Mouse (Mus musculus) embryonic facial prominence, embryonic 15.5 days (tissue): ENCODE data around the gene Gadd45b. TPM values are rescaled to one million over a fixed set of nuclear protein-coding genes. Genes with fewer than 3 reads are reported as not detected.
A peak's percentile ranks its signal among the peaks of the same experiment; 100 is the strongest.

Experiments used
- ATAC-seq: fragments of 200-750 bp; cut with Nextera tagmentation; 2 replicates; pipeline ENCODE4 v1.8.0; 2017; ENCODE audit warnings: low read depth, moderate TSS enrichment; ENCODE audit not compliant: insufficient number of reproducible peaks, low FRiP score, low TSS enrichment
- H3K27ac ChIP-seq: fragments of 300-500 bp; sonication (generic); replicated peaks from 2 replicates; pipeline ENCODE4 v1.5.1; 2015; ENCODE audit warnings: mild to moderate bottlenecking, inconsistent platforms
- H3K27me3 ChIP-seq: fragments of 300-500 bp; sonication (generic); 2 replicates; pipeline ENCODE4 v1.6.1; 2015; ENCODE audit warnings: inconsistent platforms
- H3K36me3 ChIP-seq: fragments of 300-500 bp; sonication (generic); 2 replicates; pipeline ENCODE4 v1.6.1; 2015; ENCODE audit warnings: mild to moderate bottlenecking, inconsistent platforms
- H3K4me1 ChIP-seq: fragments of 300-500 bp; sonication (generic); 2 replicates; pipeline ENCODE4 v1.6.1; 2015; ENCODE audit warnings: inconsistent platforms
- H3K4me2 ChIP-seq: fragments of 300-500 bp; sonication (generic); replicated peaks from 2 replicates; pipeline ENCODE4 v1.6.1; 2015; ENCODE audit warnings: mild to moderate bottlenecking, inconsistent platforms
- H3K4me3 ChIP-seq: fragments of 300-500 bp; sonication (generic); replicated peaks from 2 replicates; pipeline ENCODE4 v1.5.1; 2015; ENCODE audit warnings: mild to moderate bottlenecking, inconsistent platforms
- H3K9ac ChIP-seq: fragments of 300-500 bp; sonication (generic); 2 replicates; pipeline ENCODE4 v1.6.1; 2015; ENCODE audit warnings: inconsistent platforms
- H3K9me3 ChIP-seq: fragments of 300-500 bp; sonication (generic); replicated peaks from 2 replicates; pipeline ENCODE4 v1.6.1; 2016; ENCODE audit warnings: inconsistent platforms
- WGBS: fragments of 180-500 bp; shearing (Covaris S2); methylation state at CpG from one replicate; pipeline ENCODE4 v1.1.7; 2015; 5-methylcytosine and 5-hydroxymethylcytosine counted together
- polyA plus RNA-seq: library from polyadenylated mRNA; unstranded; fragments of >200 nt; fragmentation: Nextera tagmentation; extraction: Ambion mirVana; gene quantifications from 2 replicates; pipeline ENCODE4 v1.2.1, GENCODE M21; 2015

Gene Gadd45b
- polyA plus RNA-seq: 43.7 and 46.6 TPM in 2 replicates

DNA sequence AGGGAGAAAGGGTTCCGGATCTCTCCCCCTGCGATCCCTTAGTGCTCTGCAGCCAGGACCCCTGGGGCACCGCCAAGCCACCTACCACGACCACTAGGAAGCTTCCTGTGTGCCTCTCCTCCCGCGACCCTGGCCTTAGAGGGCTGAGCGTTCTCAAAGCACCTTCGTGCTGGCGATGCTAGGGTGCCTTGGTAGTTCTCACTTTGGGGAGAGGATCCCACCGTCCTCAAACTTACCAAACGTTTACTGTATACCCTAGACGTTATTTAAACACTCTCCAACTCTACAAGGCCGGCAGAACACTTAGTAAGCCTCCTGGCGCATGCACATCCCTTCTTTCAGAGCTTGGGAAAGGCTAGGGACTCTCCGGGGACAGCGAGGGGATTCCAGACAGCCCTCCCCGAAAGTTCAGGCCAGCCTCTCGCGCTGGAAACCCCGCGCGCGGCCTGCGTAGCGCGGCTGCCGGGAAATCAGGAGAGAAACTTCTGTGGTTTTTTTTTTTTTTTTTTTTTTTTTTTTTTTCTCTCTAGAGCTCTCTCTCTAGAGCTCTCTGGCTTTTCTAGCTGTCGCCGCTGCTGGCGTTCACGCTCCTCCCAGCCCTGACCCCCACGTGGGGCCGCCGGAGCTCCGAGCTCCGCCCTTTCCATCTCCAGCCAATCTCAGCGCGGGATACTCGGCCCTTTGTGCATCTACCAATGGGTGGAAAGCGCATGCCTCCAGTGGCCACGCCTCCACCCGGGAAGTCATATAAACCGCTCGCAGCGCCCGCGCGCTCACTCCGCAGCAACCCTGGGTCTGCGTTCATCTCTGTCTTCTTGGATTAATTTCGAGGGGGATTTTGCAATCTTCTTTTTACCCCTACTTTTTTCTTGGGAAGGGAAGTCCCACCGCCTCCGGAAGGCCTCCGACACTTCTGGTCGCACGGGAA is at the start of gene Gadd45b:
TSS of gene Gadd45b (plus strand) at position 775 of the 928 bp plus-strand sequence.
- no peaks in the 10 kb centered on the region for H3K36me3 ChIP-seq
- H3K4me3 ChIP-seq: peak within 1 kb of the TSS; percentile 52
- peaks cover 52% of the 10 kb centered on the region for H3K4me1 ChIP-seq
- no peaks in the 10 kb centered on the region for H3K9me3 ChIP-seq
- H3K27me3 ChIP-seq: peaks cover 14% of the 10 kb centered on the region
- peak within 1 kb of the TSS; percentile 93 for H3K4me2 ChIP-seq
- peak; percentile 91 for ATAC-seq
- H3K9ac ChIP-seq: peak within 1 kb of the TSS; percentile 48
- WGBS: under 1% methylated on average over 56 of the region's 56 CpGs
- peak within 1 kb of the TSS; percentile 97 for H3K27ac ChIP-seq

DNA sequence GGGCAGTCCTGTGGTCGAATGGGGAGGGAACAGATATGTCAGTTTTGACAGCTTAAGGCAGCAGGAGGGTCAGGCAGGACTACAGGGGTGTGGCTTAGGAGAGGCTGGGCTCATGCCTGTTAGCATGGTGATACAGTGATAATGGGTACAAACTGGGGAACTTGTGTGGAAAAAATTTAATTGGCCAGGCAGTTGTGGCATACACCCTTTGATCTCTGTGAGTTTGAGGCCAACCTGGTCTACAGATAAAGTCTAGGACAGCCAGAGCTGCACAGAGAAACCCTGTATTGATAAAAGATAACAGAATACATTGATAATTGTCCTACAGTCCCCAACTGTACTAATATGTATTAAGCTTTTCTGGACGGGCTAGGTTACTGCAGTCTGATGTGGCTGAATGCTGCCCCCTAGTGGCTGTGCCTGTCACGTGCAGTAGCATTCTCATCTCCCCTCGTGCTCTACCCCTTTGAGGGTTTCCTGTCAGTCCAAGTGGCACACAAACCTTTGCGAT is 49.7 kb upstream of the Gadd45b start:
- Histone ChIP-seq H3K9me3 (no peaks in the 10 kb centered on the region), H3K36me3 (no peaks in the 10 kb centered on the region), H3K4me2 (no peak overlapping the region), H3K27ac (no peak overlapping the region), H3K4me3 (no peak overlapping the region), H3K27me3 (no peaks in the 10 kb centered on the region), H3K9ac (no peak overlapping the region), H3K4me1 (peaks cover 6% of the 10 kb centered on the region)
- 19% methylated on average over 5 of the region's 5 CpGs for WGBS
- no peak for ATAC-seq

DNA sequence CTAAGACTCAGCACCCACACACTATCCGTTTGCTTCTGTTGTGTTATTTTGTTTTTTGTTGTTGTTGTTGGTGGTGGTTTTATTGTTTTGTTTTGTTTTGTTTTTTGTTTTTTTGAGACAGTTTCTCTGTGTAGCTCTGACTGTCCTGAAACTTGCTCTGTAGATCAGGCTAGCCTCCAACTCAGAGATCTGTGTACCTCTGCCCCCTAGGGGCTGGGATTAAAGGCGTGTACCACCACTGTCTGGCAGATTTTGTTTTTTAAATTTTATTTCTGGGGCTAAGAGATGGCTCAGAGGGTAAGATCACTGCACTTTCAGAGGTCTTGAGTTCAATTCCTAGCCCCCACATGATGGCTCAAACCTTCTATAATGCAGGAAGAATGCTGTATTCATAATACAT is 49.0 kb upstream of the Gadd45b start:
- Histone ChIP-seq H3K27ac (no peak overlapping the region), H3K9ac (no peak overlapping the region), H3K27me3 (no peaks in the 10 kb centered on the region), H3K36me3 (no peaks in the 10 kb centered on the region), H3K4me2 (no peak overlapping the region), H3K4me1 (peaks cover 6% of the 10 kb centered on the region), H3K4me3 (no peak overlapping the region), H3K9me3 (no peaks in the 10 kb centered on the region)
- WGBS: 66% methylated on average over 2 of the region's 2 CpGs
- no peak for ATAC-seq

DNA sequence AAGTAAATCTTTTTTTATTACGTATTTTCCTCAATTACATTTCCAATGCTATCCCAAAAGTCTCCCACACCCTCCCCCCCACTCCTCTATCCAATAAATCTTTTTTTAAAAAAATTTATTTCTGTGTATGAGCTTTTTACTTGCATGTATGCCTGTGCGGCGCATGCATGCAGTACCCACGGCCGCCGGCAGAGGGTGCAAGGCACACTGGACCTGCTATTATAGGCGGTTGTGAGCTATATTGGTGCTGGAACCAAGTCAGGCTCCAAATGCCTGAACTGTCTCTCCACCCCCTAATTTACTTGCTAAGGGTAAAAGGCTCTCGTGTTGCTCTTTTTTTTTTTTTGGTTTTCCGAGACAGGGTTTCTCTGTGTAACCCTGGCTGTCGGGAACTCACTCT is 48.6 kb upstream of the Gadd45b start:
- WGBS: 24% methylated on average over 10 of the region's 10 CpGs
- H3K4me1 ChIP-seq: peaks cover 3% of the 10 kb centered on the region

DNA sequence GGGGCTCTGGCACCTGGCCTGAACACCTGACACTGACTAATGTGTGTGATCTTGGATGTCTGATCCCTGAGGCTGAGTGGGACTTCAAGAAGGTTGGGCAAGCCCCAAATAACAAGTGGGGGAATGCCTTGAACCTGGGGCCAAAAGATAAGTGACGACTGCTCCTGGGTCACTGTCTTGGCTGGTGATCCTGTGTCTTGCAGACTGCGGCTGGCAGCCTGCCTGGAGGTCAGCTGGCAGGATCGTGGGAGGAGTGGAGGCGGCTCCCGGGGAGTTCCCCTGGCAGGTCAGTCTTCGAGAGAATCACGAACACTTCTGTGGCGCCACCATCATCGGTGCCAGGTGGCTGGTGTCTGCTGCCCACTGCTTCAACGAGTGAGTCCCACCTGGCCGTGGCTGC is 42.7 kb upstream of the Gadd45b start:
- Histone ChIP-seq H3K9me3 (no peaks in the 10 kb centered on the region), H3K4me3 (no peak overlapping the region), H3K4me1 (no peaks in the 10 kb centered on the region), H3K4me2 (no peak overlapping the region), H3K27ac (no peak overlapping the region), H3K9ac (no peak overlapping the region), H3K27me3 (peaks cover 27% of the 10 kb centered on the region), H3K36me3 (no peaks in the 10 kb centered on the region)
- WGBS: 68% methylated on average over 11 of the region's 11 CpGs
- no peak for ATAC-seq

More for the DNA sequence above, 48.6 kb upstream of the Gadd45b start:
- no peaks in the 10 kb centered on the region for H3K36me3 ChIP-seq
- no peaks in the 10 kb centered on the region for H3K27me3 ChIP-seq
- no peak overlapping the region for H3K9ac ChIP-seq
- no peak for ATAC-seq
- no peak overlapping the region for H3K27ac ChIP-seq
- no peak overlapping the region for H3K4me3 ChIP-seq
- no peak overlapping the region for H3K4me2 ChIP-seq
- H3K9me3 ChIP-seq: no peaks in the 10 kb centered on the region

DNA sequence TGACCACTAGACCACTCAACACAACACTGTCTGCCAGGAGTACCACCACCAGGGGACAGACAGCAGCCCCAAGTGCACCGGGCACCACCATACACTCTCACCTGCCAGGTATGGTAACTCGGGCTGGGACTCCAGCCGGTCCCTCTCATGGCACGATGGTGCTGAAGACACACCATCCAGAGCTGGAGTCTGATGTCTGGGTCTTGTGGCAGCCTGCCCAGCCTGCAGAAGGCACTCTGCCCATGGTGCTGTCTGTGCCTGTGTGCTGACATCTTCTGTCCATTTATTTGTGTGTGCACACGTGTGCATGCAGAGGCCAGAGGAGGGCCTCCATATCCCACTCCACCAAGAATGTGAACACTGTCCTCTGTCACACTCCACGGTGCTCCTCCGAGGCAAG is 34.8 kb upstream of the Gadd45b start:
- Histone ChIP-seq H3K36me3 (peaks cover 13% of the 10 kb centered on the region), H3K9ac (no peak overlapping the region), H3K4me1 (peaks cover 25% of the 10 kb centered on the region), H3K4me2 (no peak overlapping the region), H3K4me3 (no peak overlapping the region), H3K27ac (no peak overlapping the region), H3K9me3 (no peaks in the 10 kb centered on the region), H3K27me3 (peaks cover 8% of the 10 kb centered on the region; the same call in 1 of the 2 replicates)
- no peak for ATAC-seq
- 90% methylated on average over 7 of the region's 7 CpGs for WGBS

DNA sequence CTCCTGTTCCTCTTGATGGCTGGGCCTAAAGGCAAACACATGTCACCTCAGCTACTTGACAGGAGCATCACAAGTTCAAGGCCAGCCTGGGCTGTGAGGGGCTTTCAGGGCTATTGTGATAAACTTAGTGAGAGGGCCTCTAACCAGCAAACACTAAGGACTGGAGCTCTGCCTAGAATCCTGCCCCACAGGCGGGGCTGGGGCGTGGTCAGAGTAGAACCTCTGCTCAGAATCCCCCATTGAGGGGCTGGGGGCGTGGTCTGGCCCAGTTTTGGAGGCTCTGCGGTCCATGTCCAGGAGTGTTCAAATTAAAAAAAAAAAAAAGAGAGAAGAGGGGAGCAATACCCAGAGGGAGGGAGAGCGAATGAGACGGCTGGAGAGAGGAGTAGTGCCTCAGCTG is 34.2 kb upstream of the Gadd45b start:
- Histone ChIP-seq H3K4me2 (no peak overlapping the region), H3K4me1 (peaks cover 25% of the 10 kb centered on the region), H3K27ac (no peak overlapping the region), H3K4me3 (no peak overlapping the region), H3K9ac (no peak overlapping the region), H3K9me3 (no peaks in the 10 kb centered on the region), H3K36me3 (peaks cover 13% of the 10 kb centered on the region), H3K27me3 (0 out of 2 replicates have a peak, but pooled peaks cover 2% of the 10 kb centered on the region)
- ATAC-seq: no peak
- 87% methylated on average over 6 of the region's 6 CpGs for WGBS

DNA sequence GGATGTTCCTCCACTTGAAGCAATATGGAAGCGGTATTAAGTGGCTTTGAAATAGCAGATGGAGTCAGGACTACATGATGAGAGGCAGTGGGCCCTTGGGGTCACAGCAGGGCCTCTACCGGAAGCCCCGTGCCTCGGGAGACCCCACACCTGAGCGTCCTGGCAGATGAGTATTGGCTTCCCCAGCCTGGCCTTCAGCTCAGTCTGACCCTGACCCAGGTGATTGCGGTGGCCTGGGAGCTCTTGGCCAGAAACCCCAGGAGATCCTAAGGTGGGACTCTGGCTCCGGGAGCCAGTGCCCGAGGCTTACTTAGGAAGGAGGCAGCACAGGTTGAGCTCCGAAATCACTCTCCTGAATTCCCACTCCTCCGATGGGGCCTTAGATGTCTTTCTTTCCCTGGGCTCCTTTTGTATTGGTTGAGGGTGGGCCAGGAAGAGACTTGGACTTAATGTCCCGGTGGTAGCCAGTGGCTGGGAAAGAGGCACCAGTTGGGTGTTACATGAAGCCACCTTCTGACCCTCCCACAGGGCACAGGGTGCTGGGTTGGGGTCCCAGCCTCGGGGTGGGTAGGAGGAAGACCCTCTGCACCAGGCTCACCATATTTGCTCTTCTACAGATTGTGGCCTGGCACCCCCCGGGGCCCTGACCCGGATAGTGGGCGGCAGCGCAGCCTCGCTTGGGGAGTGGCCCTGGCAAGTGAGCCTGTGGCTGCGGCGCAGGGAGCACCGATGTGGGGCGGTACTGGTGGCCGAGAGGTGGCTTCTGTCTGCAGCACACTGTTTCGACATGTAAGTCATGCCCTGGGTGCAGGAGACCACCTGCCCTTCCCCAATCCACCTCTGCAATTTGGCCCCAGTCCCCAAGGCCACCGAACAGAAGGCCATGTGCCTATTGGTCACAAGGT is 33.0 kb upstream of the Gadd45b start:
- H3K27ac ChIP-seq: no peak overlapping the region
- WGBS: 64% methylated on average over 24 of the region's 24 CpGs
- no peak overlapping the region for H3K4me2 ChIP-seq
- H3K27me3 ChIP-seq: no peaks in the 10 kb centered on the region
- no peaks in the 10 kb centered on the region for H3K9me3 ChIP-seq
- peaks cover 27% of the 10 kb centered on the region for H3K4me1 ChIP-seq
- peaks cover 13% of the 10 kb centered on the region for H3K36me3 ChIP-seq
- ATAC-seq: no peak
- no peak overlapping the region for H3K4me3 ChIP-seq
- H3K9ac ChIP-seq: no peak overlapping the region

DNA sequence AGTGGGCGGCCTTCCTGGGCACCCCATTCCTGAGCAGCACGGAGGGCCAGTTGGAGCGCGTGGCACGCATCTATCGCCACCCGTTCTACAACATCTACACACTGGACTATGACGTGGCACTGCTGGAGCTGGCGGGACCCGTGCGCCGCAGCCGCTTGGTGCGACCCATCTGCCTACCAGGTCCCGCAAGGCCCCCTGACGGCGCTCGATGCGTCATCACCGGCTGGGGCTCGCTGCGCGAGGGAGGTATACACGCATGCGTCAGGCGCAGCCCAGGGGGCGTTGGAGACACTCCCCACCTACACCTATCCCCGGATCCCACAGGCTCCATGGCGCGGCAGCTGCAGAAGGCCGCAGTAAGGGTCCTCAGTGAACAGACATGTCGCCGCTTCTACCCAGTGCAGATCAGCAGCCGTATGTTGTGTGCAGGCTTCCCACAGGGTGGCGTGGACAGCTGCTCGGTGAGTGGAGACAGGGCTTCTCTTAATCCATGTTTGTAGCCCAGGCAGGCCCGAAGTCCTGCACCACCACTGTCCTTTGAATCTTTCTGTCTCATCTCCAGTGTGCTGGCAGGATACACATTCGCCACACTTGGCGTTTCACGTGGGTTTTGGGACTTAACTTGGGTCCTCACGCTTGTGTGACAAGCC is 31.9 kb upstream of the Gadd45b start:
- Histone ChIP-seq H3K4me1 (peaks cover 27% of the 10 kb centered on the region), H3K27ac (no peak overlapping the region), H3K4me2 (peak overlapping the region; percentile 27), H3K9me3 (no peaks in the 10 kb centered on the region), H3K4me3 (peak overlapping the region; percentile 17), H3K9ac (no peak overlapping the region), H3K27me3 (no peaks in the 10 kb centered on the region), H3K36me3 (peaks cover 24% of the 10 kb centered on the region)
- no peak for ATAC-seq
- 33% methylated on average over 41 of the region's 41 CpGs for WGBS

DNA sequence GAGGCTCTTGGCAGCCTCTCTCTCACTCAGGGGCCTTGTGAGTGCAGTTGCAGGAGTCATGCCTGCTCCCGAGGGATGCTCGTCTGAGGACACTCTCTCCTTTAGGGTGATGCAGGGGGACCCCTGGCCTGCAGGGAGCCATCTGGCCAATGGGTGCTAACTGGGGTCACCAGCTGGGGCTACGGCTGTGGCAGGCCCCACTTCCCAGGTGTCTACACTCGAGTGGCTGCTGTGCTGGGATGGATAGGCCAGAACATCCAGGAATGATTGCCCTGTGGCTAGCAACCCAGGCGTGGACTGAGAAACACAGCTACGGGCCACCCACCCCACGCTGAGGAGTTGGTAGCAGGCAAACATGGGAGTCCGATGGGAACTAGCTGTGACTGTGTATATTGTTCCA is 30.8 kb upstream of the Gadd45b start:
- Histone ChIP-seq H3K36me3 (peaks cover 35% of the 10 kb centered on the region), H3K27me3 (no peaks in the 10 kb centered on the region), H3K27ac (no peak overlapping the region), H3K4me2 (no peak overlapping the region), H3K4me1 (peaks cover 27% of the 10 kb centered on the region), H3K4me3 (peak overlapping the region; percentile 96), H3K9ac (no peak overlapping the region), H3K9me3 (no peaks in the 10 kb centered on the region)
- ATAC-seq: no peak
- 84% methylated on average over 8 of the region's 8 CpGs for WGBS
